Mouse (Mus musculus) MEL (cell line): ENCODE data around the gene Tmem253. TPM values are rescaled to one million over a fixed set of nuclear protein-coding genes. Genes with fewer than 3 reads are reported as not detected.

ENCODE experiments used
- DNase-seq: peaks from one replicate; pipeline ENCODE4 v3.0.0; 2011; ENCODE audit warnings: low read depth, low spot score
- H3K27ac ChIP-seq: 2 replicates; pipeline ENCODE4 v1.5.1; 2012; ENCODE audit warnings: low read depth, mild to moderate bottlenecking, control low read depth, low read length, moderate library complexity; ENCODE audit not compliant: control insufficient read depth
- H3K27me3 ChIP-seq, 2 experiments: fragments of 150-350 bp in 1 of 2; sonication (generic) in 1 of 2; 2 replicates each; pipeline ENCODE4 v1.6.1; 2012; ENCODE audit warnings: low read length in 2 of 2, mild to moderate bottlenecking in 2 of 2, improper control_type of control experiment in 1 of 2, moderate library complexity in 1 of 2; ENCODE audit not compliant: insufficient read depth in 2 of 2, control insufficient read depth in 1 of 2
- H3K36me3 ChIP-seq, 2 experiments: 2 replicates each; pipeline ENCODE4 v1.6.1; 2012 to 2014; ENCODE audit warnings: low read length in 2 of 2, improper control_type of control experiment in 1 of 2, inconsistent platforms in 1 of 2, mild to moderate bottlenecking in 1 of 2; ENCODE audit not compliant: insufficient read depth in 2 of 2, control insufficient read depth in 1 of 2
- H3K4me1 ChIP-seq, 2 experiments: fragments of 150-350 bp in 1 of 2; sonication (generic) in 1 of 2; 2 replicates each; pipeline ENCODE4 v1.6.1; 2012; ENCODE audit warnings: low read length in 2 of 2, improper control_type of control experiment in 1 of 2, mild to moderate bottlenecking in 1 of 2; ENCODE audit not compliant: insufficient read depth in 2 of 2, control insufficient read depth in 1 of 2
- H3K4me3 ChIP-seq, 2 experiments: fragments of 150-350 bp in 1 of 2; sonication (generic) in 1 of 2; 2 replicates each; pipeline ENCODE4 v1.5.1; 2012; ENCODE audit warnings: low read depth in 2 of 2, low read length in 2 of 2, mild to moderate bottlenecking in 2 of 2, moderate library complexity in 2 of 2, control low read depth in 1 of 2, improper control_type of control experiment in 1 of 2; ENCODE audit not compliant: control insufficient read depth in 1 of 2, insufficient read depth in 1 of 2
- H3K79me2 ChIP-seq: 2 replicates; pipeline ENCODE4 v1.6.1; 2012; ENCODE audit warnings: mild to moderate bottlenecking, low read length, moderate library complexity; ENCODE audit not compliant: control insufficient read depth, poor library complexity, insufficient read depth
- H3K9ac ChIP-seq: 2 replicates; pipeline ENCODE4 v1.6.1; 2012; ENCODE audit warnings: low read depth, mild to moderate bottlenecking, control low read depth, low read length, moderate library complexity; ENCODE audit not compliant: control insufficient read depth, poor library complexity, severe bottlenecking
- H3K9me3 ChIP-seq: fragments of 150-350 bp; sonication (generic); replicated peaks from 2 replicates; pipeline ENCODE4 v1.6.1; 2012; ENCODE audit warnings: mild to moderate bottlenecking, low read length, improper control_type of control experiment, moderate library complexity; ENCODE audit not compliant: insufficient read depth
- BHLHE40 ChIP-seq: IDR thresholded peaks from 2 replicates; pipeline ENCODE4 v1.6.1; 2012; ENCODE audit warnings: low read depth, mild to moderate bottlenecking, inconsistent platforms, low read length, improper control_type of control experiment, borderline replicate concordance
- CHD1 ChIP-seq: IDR thresholded peaks from 2 replicates; pipeline ENCODE4 v1.6.1; 2012; ENCODE audit warnings: low read depth, mild to moderate bottlenecking, inconsistent platforms, low read length, improper control_type of control experiment
- CHD2 ChIP-seq: IDR thresholded peaks from 2 replicates; pipeline ENCODE4 v1.6.1; 2011; ENCODE audit warnings: low read length, improper control_type of control experiment
- CTCF ChIP-seq, 3 experiments: IDR thresholded peaks in 2 of 3; conservative IDR thresholded peaks in 1 of 3; 2 replicates each; pipeline ENCODE4 v1.5.1; 2011 to 2012; ENCODE audit warnings: low read length in 3 of 3, low read depth in 2 of 3, mild to moderate bottlenecking in 2 of 3, improper control_type of control experiment in 1 of 3, inconsistent platforms in 1 of 3, mixed read lengths in 1 of 3, moderate library complexity in 1 of 3; ENCODE audit not compliant: control insufficient read depth in 1 of 3, insufficient read depth in 1 of 3, poor library complexity in 1 of 3, severe bottlenecking in 1 of 3
- E2F4 ChIP-seq: IDR thresholded peaks from 2 replicates; pipeline ENCODE4 v1.6.1; 2011; ENCODE audit warnings: low read depth, low read length, improper control_type of control experiment, borderline replicate concordance
- ELF1 ChIP-seq: IDR thresholded peaks from 2 replicates; pipeline ENCODE4 v1.6.1; 2014; ENCODE audit warnings: low read depth, mild to moderate bottlenecking, inconsistent platforms, low read length, improper control_type of control experiment, moderate library complexity
- ETS1 ChIP-seq: IDR thresholded peaks from 2 replicates; pipeline ENCODE4 v1.6.1; 2012; ENCODE audit warnings: low read depth, mild to moderate bottlenecking, inconsistent platforms, low read length, improper control_type of control experiment, moderate library complexity
- GATA1 ChIP-seq: IDR thresholded peaks from 2 replicates; pipeline ENCODE4 v1.6.1; 2011; ENCODE audit warnings: low read depth, low read length, improper control_type of control experiment
- KAT2A ChIP-seq: conservative IDR thresholded peaks from 2 replicates; pipeline ENCODE4 v1.6.1; 2012; ENCODE audit warnings: low read depth, low read length, improper control_type of control experiment, inconsistent platforms
- MAFK ChIP-seq: IDR thresholded peaks from 2 replicates; pipeline ENCODE4 v1.6.1; 2011; ENCODE audit warnings: low read depth, mild to moderate bottlenecking, low read length, improper control_type of control experiment, borderline replicate concordance
- MAX ChIP-seq: IDR thresholded peaks from 2 replicates; pipeline ENCODE4 v1.6.1; 2011; ENCODE audit warnings: low read length, improper control_type of control experiment
- MAZ ChIP-seq: IDR thresholded peaks from 2 replicates; pipeline ENCODE4 v1.6.1; 2012; ENCODE audit warnings: low read depth, mild to moderate bottlenecking, inconsistent platforms, low read length, improper control_type of control experiment
- MYC ChIP-seq: IDR thresholded peaks from 2 replicates; pipeline ENCODE4 v1.6.1; 2011; ENCODE audit warnings: low read depth, mild to moderate bottlenecking, low read length, improper control_type of control experiment, moderate library complexity
- POLR2A ChIP-seq, 2 experiments: IDR thresholded peaks; 2 replicates each; pipeline ENCODE4 v1.6.1; 2011 to 2012; ENCODE audit warnings: low read length in 2 of 2, mild to moderate bottlenecking in 2 of 2, control low read depth in 1 of 2, improper control_type of control experiment in 1 of 2, low read depth in 1 of 2, moderate library complexity in 1 of 2; ENCODE audit not compliant: control insufficient read depth in 1 of 2, insufficient read depth in 1 of 2, poor library complexity in 1 of 2
- POLR2AphosphoS5 ChIP-seq: IDR thresholded peaks from 2 replicates; pipeline ENCODE4 v1.6.1; 2012; ENCODE audit warnings: low read depth, borderline replicate concordance, mild to moderate bottlenecking, inconsistent platforms, low read length, moderate library complexity, mixed read lengths
- RAD21 ChIP-seq: IDR thresholded peaks from 2 replicates; pipeline ENCODE4 v1.6.1; 2011; ENCODE audit warnings: mild to moderate bottlenecking, low read depth, low read length, improper control_type of control experiment
- RCOR1 ChIP-seq: IDR thresholded peaks from 2 replicates; pipeline ENCODE4 v1.6.1; 2012; ENCODE audit warnings: low read depth, mild to moderate bottlenecking, inconsistent platforms, low read length, improper control_type of control experiment
- SMC3 ChIP-seq: IDR thresholded peaks from 2 replicates; pipeline ENCODE4 v1.6.1; 2011; ENCODE audit warnings: low read depth, low read length, improper control_type of control experiment
- UBTF ChIP-seq: IDR thresholded peaks from 2 replicates; pipeline ENCODE4 v1.6.1; 2012; ENCODE audit warnings: low read depth, mild to moderate bottlenecking, inconsistent platforms, low read length, improper control_type of control experiment, moderate library complexity, borderline replicate concordance; ENCODE audit not compliant: insufficient read depth
- USF1 ChIP-seq: IDR thresholded peaks from 2 replicates; pipeline ENCODE4 v1.6.1; 2014; ENCODE audit warnings: low read depth, mild to moderate bottlenecking, inconsistent platforms, low read length, improper control_type of control experiment, moderate library complexity
- USF2 ChIP-seq, 2 experiments: IDR thresholded peaks; 2 replicates each; pipeline ENCODE4 v1.6.1; 2011 to 2012; ENCODE audit warnings: improper control_type of control experiment in 2 of 2, low read length in 2 of 2, borderline replicate concordance in 1 of 2, inconsistent platforms in 1 of 2, low read depth in 1 of 2, mild to moderate bottlenecking in 1 of 2; ENCODE audit not compliant: insufficient read depth in 1 of 2
- ZMIZ1 ChIP-seq: IDR thresholded peaks from 2 replicates; pipeline ENCODE4 v1.6.1; 2012; ENCODE audit warnings: low read depth, mild to moderate bottlenecking, inconsistent platforms, low read length, improper control_type of control experiment, moderate library complexity
- ZNF384 ChIP-seq: IDR thresholded peaks from 2 replicates; pipeline ENCODE4 v1.6.1; 2012; ENCODE audit warnings: low read depth, mild to moderate bottlenecking, inconsistent platforms, low read length, improper control_type of control experiment
- polyA plus RNA-seq, 2 experiments: library from polyadenylated mRNA; stranded (reverse) in 1 of 2; unstranded in 1 of 2; fragments of >175 nt in 1 of 2; fragments of >200 nt in 1 of 2; gene quantifications; 2 replicates each; pipeline versions ENCODE4 v1.2.1 to v1.2.4; 2012; ENCODE audit warnings: low replicate concordance in 2 of 2, low read depth in 1 of 2; ENCODE audit not compliant: insufficient read length in 2 of 2, insufficient read depth in 1 of 2, missing spikeins in 1 of 2
- total RNA-seq: library from RNA; depleted of rRNA; stranded (reverse); fragments of 300-350 nt; gene quantifications from 2 replicates; pipeline ENCODE4 v1.2.3, GENCODE M21; 2012

Gene Tmem253
- total and polyA plus RNA-seq, 3 experiments, result 0.46 to 3.6 TPM; not detected in 1

DNA sequence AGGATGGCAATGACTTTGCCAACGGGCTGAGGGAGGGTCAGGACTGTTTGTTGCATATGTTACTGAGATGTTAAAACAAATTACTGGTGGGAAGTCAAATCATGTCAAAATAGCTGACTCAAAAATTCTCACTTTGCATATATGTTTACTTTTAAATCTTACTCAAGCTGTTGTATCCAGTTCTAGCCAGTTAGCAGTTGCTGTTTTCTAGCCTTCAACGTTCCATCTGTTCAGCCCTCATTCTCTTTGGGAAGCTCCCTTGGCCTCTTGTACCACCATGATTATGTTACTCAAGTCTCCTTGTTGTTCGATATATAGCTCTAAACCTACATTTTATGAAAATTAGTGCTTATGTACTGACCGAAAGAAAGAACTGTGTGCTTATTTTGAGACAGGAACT is 10.9 kb downstream of the Tmem253 start:
- TF ChIP-seq USF1 (no peak), E2F4 (no peak), RCOR1 (no peak), ELF1 (no peak), MAX (no peak), POLR2AphosphoS5 (no peak), CHD1 (no peak), UBTF (no peak), RAD21 (no peak), ZNF384 (no peak), CHD2 (no peak), USF2 (IDR thresholded peaks at IDR 0.05; ENCODE audit: borderline replicate concordance in 1 of 2, insufficient read depth in 1 of 2, low read depth in 1 of 2, low read length in 2 of 2) (no peak), MAFK (no peak), ETS1 (no peak)
- Histone ChIP-seq H3K27me3 (no peaks in the 10 kb centered on the region), H3K36me3 (peaks cover 0 to 23% of the 10 kb centered on the region in 2 experiments; a peak in 2 of 4 replicates), H3K27ac (no peak overlapping the region), H3K4me1 (peaks cover 9 to 17% of the 10 kb centered on the region in 2 experiments), H3K9me3 (no peaks in the 10 kb centered on the region), H3K9ac (no peak overlapping the region), H3K4me3 (no peak overlapping the region), H3K79me2 (no peaks in the 10 kb centered on the region; the same call in 1 of the 2 replicates)
- no peak for DNase-seq

- no peaks in the 10 kb centered on the region for H3K4me1 ChIP-seq
- peaks cover 0 to 5% of the 10 kb centered on the region in 2 experiments for H3K27me3 ChIP-seq
- no peaks in the 10 kb centered on the region for H3K9me3 ChIP-seq
- no peak overlapping the region for H3K27ac ChIP-seq
- TF ChIP-seq KAT2A, result no peak
- no peak for TF ChIP-seq ZMIZ1
- TF ChIP-seq CTCF (IDR thresholded peaks at IDR 0.05 in 2 of 3, conservative IDR thresholded peaks at IDR 0.05 in 1 of 3; ENCODE audit: control insufficient read depth in 1 of 3, insufficient read depth in 1 of 3, low read depth in 2 of 3, low read length in 3 of 3, poor library complexity in 1 of 3, severe bottlenecking in 1 of 3), result no peak
- no peak for TF ChIP-seq ELF1
- TF ChIP-seq MAZ, result no peak
- no peak for TF ChIP-seq ETS1
- TF ChIP-seq GATA1, result no peak
- no peak for TF ChIP-seq MYC
- no peak for TF ChIP-seq POLR2A (IDR thresholded peaks at IDR 0.05; ENCODE audit: control insufficient read depth in 1 of 2, insufficient read depth in 1 of 2, low read depth in 1 of 2, low read length in 2 of 2, poor library complexity in 1 of 2)
- no peak for TF ChIP-seq POLR2AphosphoS5
- no peak for TF ChIP-seq BHLHE40
- TF ChIP-seq SMC3, result no peak
- no peak for TF ChIP-seq USF1
- TF ChIP-seq, all 39 proteins: peak for 0
- no peak for DNase-seq
- Histone ChIP-seq H3K4me3 (no peak overlapping the region), H3K79me2 (no peaks in the 10 kb centered on the region), H3K9ac (no peak overlapping the region), H3K36me3 (no peaks in the 10 kb centered on the region)
These were observed 20.5 kb downstream of the Tmem253 start for GRCm38 (mm10) chr14:52035926-52036325.
